ENCODE assay signal across 9 mouse cellular contexts in genomic region chr19:34582696-34583095, GRCm38 (mm10). TPM values are rescaled to one million over a fixed set of nuclear protein-coding genes. Genes with fewer than 3 reads are reported as not detected.
DNase-seq lines count a peak whose midpoint lies in the region; ATAC-seq and TF ChIP-seq lines count a peak whose summit lies in the region.
"Not testable (repeated sequence)": the region's sequence is repeated elsewhere in the genome, so short reads cannot be mapped to it uniquely, and the experiment has no call there.
"Had no signal": no experiment of that assay in that cellular context is flagged by ENCODE, and none has a peak within 500 bp of the region (broad histone marks: within the 10 kb centered on the region; RNA-seq: fewer than 3 reads in every experiment).

No protein-coding gene starts in this region.

- TF ChIP-seq POLR2A in liver, adult 2 months (IDR thresholded peaks at IDR 0.05; ENCODE audit: extremely low read depth, insufficient read depth, low read length), result not testable (repeated sequence)

- H3K27me3 ChIP-seq in hindbrain, embryonic 14.5 days (ENCODE audit: control insufficient read depth, insufficient read depth, low read length); kidney, embryonic 16.5 days (ENCODE audit: insufficient read depth, low read length); liver, adult 2 months (ENCODE audit: control insufficient read depth, insufficient read depth, low read length): not testable (repeated sequence)

- TF ChIP-seq CTCF in liver, adult 2 months (IDR thresholded peaks at IDR 0.05; ENCODE audit: low read depth, low read length), result not testable (repeated sequence)

- H3K4me2 ChIP-seq in hindbrain, embryonic 14.5 days (replicated peaks); kidney, embryonic 16.5 days (replicated peaks; ENCODE audit: low read depth, low read length): not testable (repeated sequence)

- not testable (repeated sequence) for H3K4me1 ChIP-seq in brown adipose tissue, adult 24 weeks (ENCODE audit: control insufficient read depth, insufficient read depth, insufficient read length, low read length); hindbrain, embryonic 14.5 days (replicated peaks; ENCODE audit: control insufficient read depth, insufficient read depth, low read length); kidney, embryonic 16.5 days (ENCODE audit: insufficient read depth, low read length); liver, adult 2 months (ENCODE audit: control insufficient read depth, insufficient read depth, low read length)

- H3K27ac ChIP-seq in brown adipose tissue, adult 24 weeks (replicated peaks; ENCODE audit: low read depth, low read length), result peak overlapping the region; percentile 56
- not testable (repeated sequence) for H3K27ac ChIP-seq in hindbrain, embryonic 14.5 days; kidney, embryonic 16.5 days (ENCODE audit: low read length)
- 0 out of 2 replicates have a peak overlapping the region, but pooled peaks have one; percentile 58 for H3K27ac ChIP-seq in liver, adult 2 months (replicated peaks; ENCODE audit: insufficient read depth, low read depth, low read length)

- not testable (repeated sequence) for H3K4me3 ChIP-seq in brown adipose tissue, adult 24 weeks (ENCODE audit: insufficient read depth, low read depth, low read length); hindbrain, embryonic 14.5 days (replicated peaks; ENCODE audit: low read length); kidney, embryonic 16.5 days (ENCODE audit: low read length); liver, adult 2 months (ENCODE audit: insufficient read depth, low read depth, low read length)

- peak; percentile 66 for ATAC-seq in CD4-positive, CD25-positive, alpha-beta regulatory T cell, adult 4 months
- ATAC-seq in granulocyte monocyte progenitor cell, adult 5-6 weeks (replicated peaks; ENCODE audit: poor library complexity, severe bottlenecking), result peak; percentile 12; the same call in 1 of the 2 replicates
- ATAC-seq in hindbrain, embryonic 14.5 days (ENCODE audit: low FRiP score), result not testable (repeated sequence)
- ATAC-seq in kidney, embryonic 16.5 days (ENCODE audit: low FRiP score, low TSS enrichment), result peak; percentile 78
- peak; percentile 75 for ATAC-seq in megakaryocyte, adult 5-6 weeks (ENCODE audit: poor library complexity, severe bottlenecking)
- peak; percentile 62 for ATAC-seq in neutrophil, adult 5-6 weeks (ENCODE audit: extremely low read depth, insufficient number of reproducible peaks, low FRiP score, poor library complexity, severe bottlenecking)

- not testable (repeated sequence) for H3K9me3 ChIP-seq in hindbrain, embryonic 14.5 days (ENCODE audit: control insufficient read depth, low read length); kidney, embryonic 16.5 days (ENCODE audit: low read length)

- 90% methylated on average over 2 of the region's 2 CpGs for WGBS in hindbrain, embryonic 14.5 days
- 56% methylated on average over 2 of the region's 2 CpGs for WGBS in kidney, embryonic 16.5 days
- 82% methylated on average over 2 of the region's 2 CpGs for WGBS in liver, adult 2 months

- H3K79me2 ChIP-seq in liver, adult 2 months (ENCODE audit: control insufficient read depth, insufficient read depth, low read length), result not testable (repeated sequence)

- not testable (repeated sequence) for H3K9ac ChIP-seq in hindbrain, embryonic 14.5 days; kidney, embryonic 16.5 days (replicated peaks; ENCODE audit: low read length); liver, adult 2 months (ENCODE audit: low read depth, low read length)

- DNase-seq in hindbrain, embryonic 14.5 days (ENCODE audit: low spot score), result peak; percentile 10
- DNase-seq in liver, adult 2 months (ENCODE audit: extremely low read depth, low read depth, low spot score), result not testable (repeated sequence)

- not testable (repeated sequence) for H3K36me3 ChIP-seq in hindbrain, embryonic 14.5 days (replicated peaks; ENCODE audit: control insufficient read depth, insufficient read depth); kidney, embryonic 16.5 days (ENCODE audit: insufficient read depth, low read length); liver, adult 2 months (ENCODE audit: control insufficient read depth, insufficient read depth, low read length)

RNA-seq across cellular contexts. Expression of gene Ifit3, which starts 0.6 kb away (rescaled TPM):
- 10 to 100 TPM; 47.4 to 70.7 TPM for polyA plus RNA-seq in CD4-positive, CD25-positive, alpha-beta regulatory T cell, adult 4 months (2017; shearing (Covaris generic))
- 4.3 and 8.5 TPM in 2 replicates for polyA plus RNA-seq in brown adipose tissue, adult 24 weeks (2012; ENCODE audit: insufficient read depth, insufficient read length, missing spikeins)
- not detected in 2 replicates for total RNA-seq in granulocyte monocyte progenitor cell, adult 5-6 weeks (2014; fragmentation: Nextera tagmentation)
- total RNA-seq in granulocyte monocyte progenitor cell, adult 5-6 weeks (2017), result 1.1 and 3.5 TPM in 2 replicates
- 0.80 and 1.1 TPM in 2 replicates for polyA plus RNA-seq in hindbrain, embryonic 14.5 days (2014; fragmentation: Nextera tagmentation; extraction: Ambion mirVana)
- polyA plus RNA-seq in kidney, embryonic 16.5 days (2015; fragmentation: Nextera tagmentation; extraction: Ambion mirVana), result 2.8 and 3.8 TPM in 2 replicates
- total RNA-seq in liver, adult 2 months (2014; rRNA removed), result 21.3 and 39.2 TPM in 2 replicates
- 3.4 and 5.8 TPM in 2 replicates for polyA plus RNA-seq in liver, adult 2 months (2012; rRNA removed)
- total RNA-seq in megakaryocyte, adult 5-6 weeks (2015), result 22.6 and 25.4 TPM in 2 replicates
- total RNA-seq in megakaryocyte, adult 5-6 weeks (2017), result 33.0 and 34.0 TPM in 2 replicates
- total RNA-seq in neutrophil, adult 5-6 weeks (2017), result 102 and 104 TPM in 2 replicates
- total RNA-seq: MEL had no signal

RNA-seq across cellular contexts. Expression of gene Ifit1bl1, which starts 19.1 kb away (rescaled TPM):
- polyA plus RNA-seq in CD4-positive, CD25-positive, alpha-beta regulatory T cell, adult 4 months (2017; shearing (Covaris generic)), result 100 to 1,000 TPM; 116 to 127 TPM
- polyA plus RNA-seq in brown adipose tissue, adult 24 weeks (2012; ENCODE audit: insufficient read depth, insufficient read length, missing spikeins), result 0.48 TPM in 1 of 2 replicates, not detected in the other
- not detected in 2 replicates for total RNA-seq in granulocyte monocyte progenitor cell, adult 5-6 weeks (2014; fragmentation: Nextera tagmentation)
- total RNA-seq in granulocyte monocyte progenitor cell, adult 5-6 weeks (2017), result 0.46 and 0.56 TPM in 2 replicates
- 1.4 and 1.7 TPM in 2 replicates for polyA plus RNA-seq in hindbrain, embryonic 14.5 days (2014; fragmentation: Nextera tagmentation; extraction: Ambion mirVana)
- polyA plus RNA-seq in kidney, embryonic 16.5 days (2015; fragmentation: Nextera tagmentation; extraction: Ambion mirVana), result 0.16 and 0.18 TPM in 2 replicates
- 0.34 and 0.92 TPM in 2 replicates for total RNA-seq in liver, adult 2 months (2014; rRNA removed)
- 0.07 and 0.18 TPM in 2 replicates for polyA plus RNA-seq in liver, adult 2 months (2012; rRNA removed)
- total RNA-seq in megakaryocyte, adult 5-6 weeks (2015), result 4.7 and 5.2 TPM in 2 replicates
- total RNA-seq in megakaryocyte, adult 5-6 weeks (2017), result 5.7 and 6.4 TPM in 2 replicates
- 40.4 and 41.9 TPM in 2 replicates for total RNA-seq in neutrophil, adult 5-6 weeks (2017)
- total RNA-seq: MEL had no signal

RNA-seq across cellular contexts. Expression of gene Ifit3b, which starts 25.1 kb away (rescaled TPM):
- 10 to 100 TPM in 1 of 2 experiments, 1 to 10 TPM in 1; 9.3 to 14.8 TPM for polyA plus RNA-seq in CD4-positive, CD25-positive, alpha-beta regulatory T cell, adult 4 months (2017; shearing (Covaris generic))
- polyA plus RNA-seq in brown adipose tissue, adult 24 weeks (2012; ENCODE audit: insufficient read depth, insufficient read length, missing spikeins), result 0.75 and 2.1 TPM in 2 replicates
- total RNA-seq in granulocyte monocyte progenitor cell, adult 5-6 weeks (2014; fragmentation: Nextera tagmentation), result not detected in 2 replicates
- total RNA-seq in granulocyte monocyte progenitor cell, adult 5-6 weeks (2017), result not detected in 2 replicates
- polyA plus RNA-seq in hindbrain, embryonic 14.5 days (2014; fragmentation: Nextera tagmentation; extraction: Ambion mirVana), result 0.21 and 0.52 TPM in 2 replicates
- polyA plus RNA-seq in kidney, embryonic 16.5 days (2015; fragmentation: Nextera tagmentation; extraction: Ambion mirVana), result 1.1 and 1.8 TPM in 2 replicates
- total RNA-seq in liver, adult 2 months (2014; rRNA removed), result 5.5 and 9.7 TPM in 2 replicates
- 1.3 and 1.8 TPM in 2 replicates for polyA plus RNA-seq in liver, adult 2 months (2012; rRNA removed)
- 4.7 and 5.1 TPM in 2 replicates for total RNA-seq in megakaryocyte, adult 5-6 weeks (2015)
- total RNA-seq in megakaryocyte, adult 5-6 weeks (2017), result 4.2 and 5.1 TPM in 2 replicates
- 46.0 and 50.7 TPM in 2 replicates for total RNA-seq in neutrophil, adult 5-6 weeks (2017)
- total RNA-seq: MEL had no signal

RNA-seq across cellular contexts. Expression of gene Ifit2, which starts 32.2 kb away (rescaled TPM):
- polyA plus RNA-seq in CD4-positive, CD25-positive, alpha-beta regulatory T cell, adult 4 months (2017; shearing (Covaris generic)), result 10 to 100 TPM; 28.5 to 31.7 TPM
- polyA plus RNA-seq in brown adipose tissue, adult 24 weeks (2012; ENCODE audit: insufficient read depth, insufficient read length, missing spikeins), result 2.2 and 2.8 TPM in 2 replicates
- 8.9 and 9.2 TPM in 2 replicates for total RNA-seq in granulocyte monocyte progenitor cell, adult 5-6 weeks (2014; fragmentation: Nextera tagmentation)
- 17.8 and 19.6 TPM in 2 replicates for total RNA-seq in granulocyte monocyte progenitor cell, adult 5-6 weeks (2017)
- polyA plus RNA-seq in hindbrain, embryonic 14.5 days (2014; fragmentation: Nextera tagmentation; extraction: Ambion mirVana), result 5.8 and 8.1 TPM in 2 replicates
- 11.5 and 11.8 TPM in 2 replicates for polyA plus RNA-seq in kidney, embryonic 16.5 days (2015; fragmentation: Nextera tagmentation; extraction: Ambion mirVana)
- total RNA-seq in liver, adult 2 months (2014; rRNA removed), result 3.6 and 8.0 TPM in 2 replicates
- polyA plus RNA-seq in liver, adult 2 months (2012; rRNA removed), result 0.29 and 0.35 TPM in 2 replicates
- total RNA-seq in megakaryocyte, adult 5-6 weeks (2015), result 10.1 and 10.2 TPM in 2 replicates
- total RNA-seq in megakaryocyte, adult 5-6 weeks (2017), result 20.2 and 21.2 TPM in 2 replicates
- 27.8 and 32.2 TPM in 2 replicates for total RNA-seq in neutrophil, adult 5-6 weeks (2017)

RNA-seq across cellular contexts. Expression of gene Lipa, which starts 55.4 kb away (rescaled TPM):
- 100 to 1,000 TPM; 100 to 102 TPM for polyA plus RNA-seq in CD4-positive, CD25-positive, alpha-beta regulatory T cell, adult 4 months (2017; shearing (Covaris generic))
- polyA plus RNA-seq in brown adipose tissue, adult 24 weeks (2012; ENCODE audit: insufficient read depth, insufficient read length, missing spikeins), result 84.3 and 109 TPM in 2 replicates
- total RNA-seq in granulocyte monocyte progenitor cell, adult 5-6 weeks (2014; fragmentation: Nextera tagmentation), result 45.6 and 49.7 TPM in 2 replicates
- 31.4 and 33.1 TPM in 2 replicates for total RNA-seq in granulocyte monocyte progenitor cell, adult 5-6 weeks (2017)
- polyA plus RNA-seq in hindbrain, embryonic 14.5 days (2014; fragmentation: Nextera tagmentation; extraction: Ambion mirVana), result 28.6 and 30.3 TPM in 2 replicates
- 36.0 TPM in 2 replicates for polyA plus RNA-seq in kidney, embryonic 16.5 days (2015; fragmentation: Nextera tagmentation; extraction: Ambion mirVana)
- total RNA-seq in liver, adult 2 months (2014; rRNA removed), result 159 and 192 TPM in 2 replicates
- 137 and 146 TPM in 2 replicates for polyA plus RNA-seq in liver, adult 2 months (2012; rRNA removed)
- total RNA-seq in megakaryocyte, adult 5-6 weeks (2015), result 119 and 136 TPM in 2 replicates
- total RNA-seq in megakaryocyte, adult 5-6 weeks (2017), result 69.1 and 73.0 TPM in 2 replicates
- 36.2 and 41.1 TPM in 2 replicates for total RNA-seq in neutrophil, adult 5-6 weeks (2017)

Comparison
In these comparisons a context has a peak if more than half of its experiments do, and no peak if none do; other contexts are left out.
1. RNA of gene Ifit1bl1, which starts 19.1 kb away (polyA plus RNA-seq): 116 to 127 TPM in CD4-positive, CD25-positive, alpha-beta regulatory T cell, adult 4 months; 1.4 to 1.7 TPM in hindbrain, embryonic 14.5 days, 0.48 TPM in brown adipose tissue, adult 24 weeks, 0.07 to 0.18 TPM in liver, adult 2 months and 0.16 to 0.18 TPM in kidney, embryonic 16.5 days; every median in the first group is over 10 times any median in the second.